Comparison of ENCODE assay signal across 16 mouse cellular contexts in the genomic region with DNA sequence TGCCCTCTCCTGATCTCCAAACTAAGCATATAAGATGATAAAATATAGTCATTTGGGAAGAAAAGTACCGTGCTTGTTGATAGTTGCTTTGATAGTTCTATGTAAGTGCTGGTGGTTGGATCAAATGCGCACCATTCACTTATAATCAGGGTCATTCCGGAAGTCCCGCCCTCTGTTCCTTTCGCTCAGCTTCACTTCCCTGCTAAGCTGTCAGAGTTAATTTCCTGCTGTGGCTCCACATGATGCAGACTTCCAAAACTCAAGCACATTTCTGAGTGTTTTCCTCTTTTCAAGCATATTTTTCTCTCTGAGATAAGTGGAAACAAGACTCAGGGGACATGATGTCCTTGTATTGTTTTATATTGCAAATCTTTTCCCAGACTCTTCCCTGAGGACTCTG.
DNase-seq lines count a peak whose midpoint lies in the region; ATAC-seq and TF ChIP-seq lines count a peak whose summit lies in the region.
"Had no signal": no experiment of that assay in that cellular context is flagged by ENCODE, and none has a peak within 500 bp of the region (broad histone marks: within the 10 kb centered on the region; RNA-seq: fewer than 3 reads in every experiment).

No protein-coding gene starts in this region.

- H3K4me3 ChIP-seq in lung, adult 2 months (replicated peaks; ENCODE audit: extremely low read depth, low read depth, low read length) = no peak overlapping the region
- H3K4me3 ChIP-seq: layer of hippocampus, adult 2 months; left cerebral cortex, adult 2 months; limb, embryonic 13.5 days; midbrain, embryonic 15.5 days had no signal

- no peak for TF ChIP-seq POLR2A in lung, adult 2 months (IDR thresholded peaks at IDR 0.05; ENCODE audit: borderline replicate concordance, extremely low read depth, low read depth, low read length)

- ATAC-seq in granulocyte monocyte progenitor cell, adult 5-6 weeks (replicated peaks; ENCODE audit: poor library complexity, severe bottlenecking) = peak; percentile 57
- ATAC-seq: forebrain, embryonic 16.5 days; midbrain, embryonic 15.5 days had no signal

- H3K4me1 ChIP-seq in lung, adult 2 months (ENCODE audit: control insufficient read depth, insufficient read depth, low read length) = no peaks in the 10 kb centered on the region
- H3K4me1 ChIP-seq: midbrain, embryonic 15.5 days had no signal

- intact Hi-C loops in heart, postnatal 25 days (cut with DNase I) = loop anchor here (10.0 kb wide), 1 partner anchor 200 kb away; no protein-coding TSS in a partner anchor

- DNase-seq in heart, adult 9 months (ENCODE audit: low spot score in 2 of 2) = peak; percentile 21 to 28
- no peak for DNase-seq in heart, postnatal 25 days (ENCODE audit: low spot score)
- DNase-seq in retina, embryonic 14.5 days (ENCODE audit: low spot score) = peak; percentile 39
- DNase-seq in retina, postnatal 1 day = no peak
- DNase-seq in layer of hippocampus, adult 18-20 months (ENCODE audit: low spot score in 2 of 2) = no peak
- no peak for DNase-seq in lung, adult 2 months
- DNase-seq: adrenal gland, postnatal 14 days; cerebellum, adult 9-10 months; lung, postnatal 36 days; right cerebral cortex, postnatal 25 days had no signal

- 80% methylated on average over 5 of the region's 5 CpGs for whole genome bisulfite sequencing in lung, adult 2 months

- no peak for TF ChIP-seq CTCF in lung, adult 2 months (IDR thresholded peaks at IDR 0.05; ENCODE audit: insufficient read depth, low read length)

Comparison
In these comparisons a context has a peak if more than half of its experiments do, and no peak if none do; other contexts are left out.
1. DNase-seq: peak in heart, adult 9 months (2 of 2) and retina, embryonic 14.5 days (single experiment); none in heart, postnatal 25 days (single experiment), retina, postnatal 1 day (single experiment), layer of hippocampus, adult 18-20 months (0 of 2) and lung, adult 2 months (single experiment).